Mouse (Mus musculus) c-Kit-positive CD71-negative TER-119-negative erythroid progenitor cells, embryonic 14.5 days (primary cell): ENCODE data around the gene Cplx1.

Experiments used
- DNase-seq: peaks from one replicate; pipeline ENCODE4 v3.0.0-alpha.2; 2013; ENCODE audit warnings: low read depth

The Cplx1 gene

DNA sequence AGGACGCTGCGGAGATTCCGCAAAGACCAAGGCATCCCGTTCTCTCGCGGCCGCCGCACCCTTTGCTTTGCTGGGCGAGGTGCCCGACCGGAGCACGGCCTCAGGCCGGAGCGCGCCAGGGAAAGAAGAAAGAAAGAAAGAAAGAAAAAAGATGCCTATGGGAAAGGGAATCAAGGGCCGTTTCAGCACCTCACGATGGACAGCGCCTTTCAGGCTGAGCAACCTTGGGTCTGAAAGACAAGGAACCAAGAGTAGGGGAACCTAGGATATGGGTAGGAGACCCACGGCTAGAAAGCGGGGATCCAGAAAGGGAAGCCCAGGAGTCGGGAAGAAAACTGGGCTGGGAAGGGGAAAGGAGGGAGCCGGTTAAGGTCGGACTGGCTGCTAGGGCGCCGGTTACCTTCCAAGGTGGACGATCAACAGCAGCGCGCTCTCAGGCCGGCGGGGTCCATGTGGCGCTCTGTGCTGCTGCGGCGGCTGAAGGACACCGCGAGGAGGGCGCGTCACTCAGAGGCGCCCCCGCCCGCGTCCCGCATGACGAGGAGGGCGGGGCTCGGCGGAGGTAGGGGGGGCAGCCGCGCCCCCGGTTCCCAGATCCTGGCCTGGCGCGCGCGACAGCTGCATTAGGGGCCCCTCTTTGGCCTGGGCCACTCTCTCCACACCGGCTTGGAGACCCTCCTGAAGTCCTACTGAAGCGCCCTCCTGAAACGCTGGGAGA, at the start of gene Cplx1:
TSS of gene Cplx1 (minus strand) at position 536 of the 718 bp plus-strand sequence.
- peak; percentile 59 for DNase-seq

DNA sequence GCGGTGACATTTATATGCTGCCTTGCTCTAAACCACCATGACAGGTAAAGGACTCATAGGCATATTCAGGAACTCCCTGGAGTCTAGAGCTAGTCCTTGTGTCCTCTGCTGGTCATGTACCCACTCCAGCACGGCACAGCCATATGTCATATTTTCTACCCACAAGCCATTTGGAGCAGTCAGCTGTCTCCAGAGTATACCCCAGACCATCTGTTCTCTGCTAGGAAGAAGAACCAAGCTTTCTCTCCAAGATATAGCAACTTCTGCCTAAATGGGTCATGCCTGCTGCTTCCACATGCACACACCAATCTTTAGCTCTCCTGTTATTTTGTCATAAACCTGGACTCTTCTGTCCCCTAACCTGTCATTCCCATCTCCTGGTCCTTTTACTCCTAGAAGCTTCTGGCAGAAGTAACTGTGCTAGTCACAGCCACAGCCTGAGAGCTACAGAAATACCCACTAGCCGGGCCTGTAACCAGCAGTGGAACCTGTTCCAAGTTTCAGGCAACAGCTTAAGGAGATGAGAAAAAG, 31.6 kb upstream of the Cplx1 start:
- DNase-seq, result no peak

DNA sequence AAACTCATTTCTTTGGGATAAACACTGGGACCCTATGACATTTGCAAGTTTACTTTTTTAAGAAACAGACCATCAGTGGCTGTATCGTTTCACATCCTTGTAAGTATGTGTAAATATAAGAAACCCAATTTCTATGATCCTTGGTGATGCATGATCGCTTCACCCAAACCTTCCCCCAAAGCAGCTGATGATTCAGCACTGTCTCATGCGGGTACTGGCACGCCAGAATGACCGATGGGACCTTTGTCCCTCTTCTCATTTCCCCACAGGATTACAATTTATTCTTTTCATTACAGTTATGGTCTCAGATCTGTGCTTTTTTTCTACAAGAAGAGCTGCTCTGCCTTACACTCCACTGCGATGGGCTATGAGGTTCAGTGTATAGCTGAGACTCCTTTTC, 23.2 kb upstream of the Cplx1 start:
- DNase-seq, result no peak

DNA sequence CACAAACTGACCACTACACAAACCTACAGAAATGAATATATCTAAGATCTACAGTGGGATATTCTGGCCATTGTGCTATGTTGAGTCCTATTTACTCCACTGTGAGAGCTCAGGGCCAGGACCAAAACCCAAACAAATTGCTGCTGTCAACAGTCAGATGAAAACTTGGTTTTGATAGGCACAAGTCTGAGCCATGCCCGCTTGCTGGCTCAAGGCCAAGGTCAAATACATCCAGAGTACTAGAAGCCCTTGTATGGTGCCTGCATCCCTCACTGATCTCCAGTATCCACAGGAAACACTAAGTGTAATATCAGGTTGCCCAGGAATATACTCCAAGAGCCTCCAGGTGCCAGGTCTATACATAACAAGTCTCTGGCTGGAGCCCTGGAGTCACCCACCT, 21.2 kb upstream of the Cplx1 start:
- DNase-seq, result no peak

- DNase-seq, result no peak
These were observed 17.3 kb upstream of the Cplx1 start for GRCm38 (mm10) chr5:108567104-108567503.

DNA sequence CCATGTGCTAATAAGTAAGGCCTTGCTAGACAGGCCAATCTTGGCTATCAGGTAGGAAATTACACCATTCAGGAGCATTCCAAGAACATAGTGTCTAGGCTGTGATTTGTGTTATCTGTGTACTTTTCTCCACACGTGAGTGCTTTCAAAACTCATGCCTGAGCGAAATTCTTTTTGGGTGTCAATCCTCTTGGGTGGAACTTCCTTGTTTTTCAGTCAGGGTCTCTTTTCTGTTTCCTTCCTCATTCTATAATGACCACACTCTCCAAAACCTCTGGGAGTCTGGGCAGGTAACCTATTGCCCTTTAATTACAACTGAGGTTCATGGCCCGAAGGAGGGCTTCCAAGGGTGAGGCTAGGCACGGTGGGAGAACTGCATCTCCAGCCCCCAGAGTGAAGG, 16.7 kb upstream of the Cplx1 start:
- no peak for DNase-seq

DNA sequence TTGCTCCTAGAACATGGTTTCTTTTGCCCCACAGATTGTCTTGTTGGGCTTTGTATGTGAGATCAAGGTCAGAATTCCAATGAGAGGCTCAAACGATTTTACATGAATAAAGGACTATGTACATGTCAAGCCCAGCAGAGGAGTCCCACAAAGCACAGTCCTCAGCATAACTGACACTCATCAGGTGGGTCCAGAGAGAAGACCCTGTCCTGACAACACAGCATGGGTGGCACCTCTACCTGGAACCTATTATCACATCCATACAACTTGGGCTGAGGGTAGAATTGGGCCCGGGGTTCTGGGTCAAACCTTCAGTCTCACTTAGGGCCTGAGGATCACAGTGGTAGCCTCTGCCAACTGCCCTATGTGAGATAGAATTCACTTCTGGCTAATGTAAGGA, 15.6 kb upstream of the Cplx1 start:
- no peak for DNase-seq

DNA sequence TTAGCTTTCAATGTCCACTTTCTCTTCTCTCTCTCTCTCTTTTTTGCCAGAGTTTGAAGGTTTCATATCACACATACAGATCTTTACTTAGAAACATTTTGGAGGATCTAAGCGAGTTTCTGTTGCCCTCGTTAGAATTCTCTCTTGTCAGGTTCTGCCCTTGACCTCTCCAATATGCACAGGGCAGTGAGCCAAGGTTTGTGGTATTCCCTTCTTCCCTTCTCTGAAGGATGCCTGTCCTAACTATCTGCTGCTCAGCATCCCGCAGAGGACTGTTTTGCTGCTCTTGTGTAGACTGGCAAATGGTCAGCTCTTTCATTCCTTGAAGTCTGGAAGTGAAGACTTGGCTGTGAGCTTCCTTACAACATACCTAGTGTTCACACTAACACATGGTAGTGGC, 14.5 kb upstream of the Cplx1 start:
- no peak for DNase-seq

DNA sequence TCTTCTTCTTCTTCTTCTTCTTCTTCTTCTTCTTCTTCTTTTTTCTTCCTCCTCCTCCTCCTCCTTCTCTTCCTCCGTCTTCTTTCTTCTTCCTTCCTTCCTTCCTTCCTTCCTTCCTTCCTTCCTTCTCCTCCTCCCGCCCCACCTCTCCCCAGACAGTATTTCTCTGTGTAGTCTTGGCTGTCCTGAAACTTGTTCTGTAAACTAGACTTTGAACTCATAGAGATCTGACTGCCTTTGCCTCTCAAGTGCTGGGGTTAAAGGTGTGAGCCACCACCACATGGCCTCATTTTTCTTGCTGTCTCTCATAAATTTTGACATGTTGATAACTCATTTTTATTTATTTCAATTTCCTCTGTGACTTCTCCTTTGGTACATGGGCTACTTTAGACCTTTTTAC, 12.7 kb upstream of the Cplx1 start:
- DNase-seq, result no peak

DNA sequence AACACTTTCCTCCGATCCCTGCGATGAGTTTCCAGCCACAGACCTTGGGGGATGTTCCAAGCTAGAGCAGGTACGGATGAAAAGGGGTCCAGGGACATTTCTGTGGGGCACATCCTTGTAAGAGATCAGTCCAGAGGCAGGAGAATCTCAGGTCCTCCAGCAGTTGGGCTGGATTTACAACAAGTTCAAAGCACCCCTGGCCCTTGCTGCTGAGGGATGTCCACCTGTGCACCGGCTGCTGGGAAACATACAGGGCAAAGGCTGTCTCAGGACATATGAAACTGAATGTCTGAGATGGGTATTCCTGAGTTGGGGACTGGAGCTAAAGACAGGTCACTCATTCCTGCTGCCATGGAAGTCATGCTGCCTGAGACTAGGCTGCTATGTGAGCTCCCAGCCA, 7.2 kb upstream of the Cplx1 start:
- DNase-seq, result no peak

- no peak for DNase-seq
These were observed 4.2 kb upstream of the Cplx1 start for GRCm38 (mm10) chr5:108554041-108554440.

DNA sequence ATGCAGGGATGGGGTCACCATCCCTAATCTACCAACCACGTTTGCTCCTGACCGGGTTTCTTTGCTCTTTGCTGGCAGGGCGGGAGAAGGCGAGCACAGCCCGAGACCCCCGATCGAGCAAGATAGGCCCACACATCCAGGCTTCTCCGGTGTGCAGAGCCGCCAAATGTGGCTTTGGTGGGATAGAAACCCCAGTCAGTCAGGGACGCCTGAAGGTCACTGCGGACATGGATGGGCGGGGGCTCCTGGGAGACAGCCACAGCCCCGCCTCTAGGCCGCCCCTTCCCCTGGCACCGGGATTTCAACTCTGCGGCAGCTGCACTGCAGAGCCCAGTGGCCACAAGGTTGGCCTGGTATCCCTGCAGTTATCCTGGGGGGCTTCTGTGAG, 377 bp upstream of the Cplx1 start:
- no peak for DNase-seq

DNA sequence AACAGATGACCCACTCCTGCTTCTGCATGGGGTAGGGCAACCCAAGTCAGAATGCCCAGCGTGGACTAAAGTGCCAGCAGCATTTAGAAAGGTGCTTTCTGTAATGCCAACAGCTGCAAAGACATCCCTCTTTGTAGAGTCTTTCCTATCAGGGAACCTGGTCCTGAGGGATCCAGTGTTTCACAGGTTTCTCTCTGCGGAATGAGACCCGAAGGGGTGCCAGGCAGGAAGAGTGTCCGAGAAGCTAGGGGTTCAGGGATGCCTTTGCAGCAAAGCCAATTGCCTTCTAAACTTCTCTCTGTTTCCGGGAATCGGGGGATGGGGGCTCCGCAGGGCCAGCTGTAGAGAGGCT, 711 bp downstream of the Cplx1 start:
- DNase-seq, result no peak

DNA sequence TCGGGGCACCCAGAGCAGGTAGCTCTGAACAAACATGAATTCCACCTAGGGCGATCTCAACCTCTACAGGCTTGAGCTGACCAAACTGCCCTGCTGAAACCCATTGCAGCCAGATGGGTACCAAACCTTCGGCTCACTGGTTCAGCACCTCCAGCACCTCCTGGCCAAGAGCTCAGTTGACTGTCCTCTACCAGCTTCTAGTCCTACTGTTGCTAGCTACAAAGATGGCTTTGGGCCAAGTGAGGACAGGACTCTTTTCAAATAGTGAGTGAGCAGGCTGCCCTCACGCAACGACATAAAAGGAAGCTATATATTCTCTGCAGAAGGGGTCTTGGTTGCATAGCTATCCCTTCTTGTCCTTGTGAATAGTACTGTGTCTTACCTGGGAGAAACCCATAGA, 2.2 kb downstream of the Cplx1 start:
- DNase-seq, result no peak

DNA sequence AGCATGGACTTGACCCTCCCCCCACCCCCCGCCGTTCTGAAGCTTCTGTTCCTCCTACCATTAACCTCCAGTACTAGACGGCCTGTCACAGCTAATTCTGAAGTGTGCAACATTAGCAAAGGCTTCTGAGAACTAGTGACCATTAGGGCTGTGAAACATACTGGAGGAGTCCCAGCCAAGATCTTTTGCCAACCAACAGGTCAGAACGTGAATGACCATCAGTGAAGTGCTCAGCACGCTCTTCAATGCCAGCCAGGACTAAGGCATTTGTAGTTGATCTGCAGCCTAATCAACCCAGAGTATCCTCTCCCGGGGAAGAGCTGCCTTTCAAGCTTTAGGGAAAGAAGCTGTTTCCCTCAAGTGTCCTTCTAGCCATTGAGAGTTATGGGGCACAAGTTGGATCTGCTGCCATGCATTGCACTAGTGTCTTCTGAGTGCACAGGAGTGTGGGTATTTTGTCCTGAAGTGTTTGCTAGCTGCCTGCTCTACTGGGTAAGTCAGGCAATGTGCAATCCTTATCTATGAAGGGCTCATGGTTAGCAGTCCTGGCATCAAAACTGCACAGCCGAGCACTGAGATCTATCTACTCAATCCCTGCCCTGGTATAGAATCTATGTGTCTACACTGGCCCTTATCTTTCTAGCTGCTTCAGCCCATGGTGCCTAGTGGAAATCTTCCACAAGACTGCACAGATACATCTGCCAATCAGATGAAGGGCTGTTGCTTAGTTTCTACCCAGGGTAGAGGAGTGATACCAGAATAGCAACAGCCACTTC, 6.1 kb downstream of the Cplx1 start:
- DNase-seq, result no peak

DNA sequence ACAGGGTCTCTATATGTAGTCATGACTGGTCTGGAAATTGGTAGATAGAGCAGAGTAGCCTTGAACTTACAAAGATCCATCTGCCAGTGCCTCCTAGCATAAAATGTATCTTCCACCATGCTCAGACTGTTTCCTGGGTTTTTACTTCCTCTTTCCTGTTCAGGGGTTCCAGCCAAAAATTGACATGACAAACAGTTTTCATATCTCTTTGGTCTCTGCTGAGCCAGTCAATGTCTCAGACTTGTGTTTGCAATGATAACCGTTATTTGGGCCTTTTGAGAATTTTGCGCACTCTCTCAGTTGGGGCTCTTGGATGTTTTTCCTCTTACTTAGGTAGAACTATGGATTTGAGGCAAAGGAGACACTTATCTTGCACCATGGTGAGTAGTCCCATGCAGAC, 15.6 kb downstream of the Cplx1 start:
- DNase-seq, result no peak

- DNase-seq, result no peak
These were observed 27.2 kb downstream of the Cplx1 start for GRCm38 (mm10) chr5:108522597-108522996.

- DNase-seq, result no peak
These were observed 27.9 kb downstream of the Cplx1 start for GRCm38 (mm10) chr5:108521896-108522295.

DNA sequence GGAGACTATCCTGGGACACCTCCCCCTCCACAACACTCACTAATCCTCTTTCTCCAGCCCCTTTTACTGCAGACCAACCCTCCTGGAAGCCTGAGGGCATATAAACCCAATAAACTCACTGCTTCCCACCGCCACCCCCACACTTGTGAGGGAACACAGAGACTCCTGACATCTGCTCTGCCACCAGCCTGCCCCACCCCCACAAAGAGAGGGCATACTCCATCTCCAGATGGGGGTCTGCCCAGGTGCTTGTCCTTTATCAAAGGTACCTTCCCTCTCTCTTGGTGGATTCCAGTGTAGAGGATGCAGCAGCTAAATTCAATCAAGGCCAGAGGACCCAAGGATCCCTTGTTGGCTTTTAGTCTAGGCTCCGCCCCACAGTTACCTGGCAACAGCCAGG, 28.8 kb downstream of the Cplx1 start:
- DNase-seq, result no peak

DNA sequence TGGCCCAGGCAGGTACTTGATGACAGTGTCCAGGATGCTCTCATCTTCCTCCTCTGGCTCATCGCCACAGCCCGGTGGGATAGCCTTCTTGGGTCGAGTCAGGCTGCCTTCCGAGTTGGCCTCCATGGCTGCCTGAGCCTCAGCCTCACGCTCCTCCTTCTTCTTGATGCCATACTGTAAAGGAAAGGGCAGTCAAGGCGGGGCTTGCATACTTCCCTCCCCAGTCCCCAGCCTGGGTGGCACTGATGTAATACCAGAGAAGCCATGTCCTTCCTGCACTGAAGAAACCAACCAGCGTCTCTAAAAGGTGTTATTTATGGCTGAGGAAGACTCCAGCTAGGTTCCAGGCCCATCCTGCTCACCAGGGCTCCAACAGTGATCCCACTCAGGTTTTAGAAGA, 29.7 kb downstream of the Cplx1 start:
- DNase-seq, result no peak

- DNase-seq, result no peak
These were observed 30.9 kb downstream of the Cplx1 start for GRCm38 (mm10) chr5:108518951-108519350.

DNA sequence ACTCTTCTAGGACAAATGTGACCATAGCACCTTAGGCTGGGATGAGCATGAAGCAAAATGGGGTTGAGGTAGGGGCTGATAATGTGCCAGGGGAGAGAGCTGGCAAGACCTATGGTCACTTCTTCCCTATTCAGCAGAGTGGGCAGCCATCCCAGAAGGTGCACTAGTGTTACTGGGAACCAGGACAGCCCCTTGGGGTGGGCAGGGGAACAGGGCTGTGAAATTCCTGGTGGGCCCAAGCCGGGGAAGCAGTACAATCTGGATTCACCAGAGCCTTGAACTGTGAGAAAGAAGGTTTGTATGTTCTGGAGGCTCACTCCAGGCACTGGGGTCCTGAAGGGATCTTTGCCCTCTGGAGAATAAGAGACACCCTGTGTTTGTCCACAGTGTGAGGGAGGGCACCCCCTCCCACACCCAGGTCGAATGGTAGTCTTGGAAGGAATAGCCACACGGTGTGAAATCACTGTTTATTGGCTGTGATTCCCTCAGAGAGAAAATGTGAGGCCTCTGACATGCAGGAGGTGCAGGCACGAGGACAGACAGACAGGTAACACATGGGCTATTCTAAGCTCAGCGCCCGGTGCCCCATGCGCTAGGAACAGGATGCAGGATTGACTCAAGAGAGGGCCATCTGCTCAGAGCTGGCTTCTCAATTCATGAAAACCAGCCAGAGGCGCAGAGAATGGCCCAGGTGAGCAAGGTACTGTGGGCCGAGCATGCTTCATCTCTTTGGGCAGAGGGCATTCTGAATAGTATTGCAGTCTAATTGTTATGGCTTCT, 31.5 kb downstream of the Cplx1 start:
- DNase-seq, result no peak

GRCm38 (mm10) chr5:108516655-108517054, 33.2 kb downstream of the Cplx1 start:
- no peak for DNase-seq
